Mouse (Mus musculus) kidney, postnatal 0 days (tissue): ENCODE measurements around the gene Majin. TPM values are rescaled to one million over a fixed set of nuclear protein-coding genes. Genes with fewer than 3 reads are reported as not detected.

Source experiments
- ATAC-seq: fragments of 200-750 bp; cut with Nextera tagmentation; replicated peaks from 2 replicates; pipeline ENCODE4 v1.8.0; 2017; ENCODE audit warnings: low read depth, moderate number of reproducible peaks, moderate TSS enrichment, moderate library complexity; ENCODE audit not compliant: low FRiP score
- DNase-seq: peaks from one replicate; pipeline ENCODE4 v3.0.0-alpha.2; 2016; ENCODE audit warnings: low spot score
- H3K27ac ChIP-seq: fragments of 300-500 bp; sonication (generic); 2 replicates; pipeline ENCODE4 v1.5.1; 2014; ENCODE audit warnings: mild to moderate bottlenecking
- H3K27me3 ChIP-seq: fragments of 300-500 bp; sonication (generic); 2 replicates; pipeline ENCODE4 v1.6.1; 2014; ENCODE audit warnings: low read length, mixed read lengths; ENCODE audit not compliant: insufficient read depth
- H3K36me3 ChIP-seq: fragments of 300-500 bp; sonication (generic); 2 replicates; pipeline ENCODE4 v1.6.1; 2014; ENCODE audit warnings: low read length, mixed read lengths; ENCODE audit not compliant: insufficient read depth
- H3K4me1 ChIP-seq: fragments of 300-500 bp; sonication (generic); replicated peaks from 2 replicates; pipeline ENCODE4 v1.6.1; 2014; ENCODE audit warnings: antibody characterized with exemption, low read length, mixed read lengths; ENCODE audit not compliant: insufficient read depth
- H3K4me2 ChIP-seq: fragments of 300-500 bp; sonication (generic); 2 replicates; pipeline ENCODE4 v1.6.1; 2014; ENCODE audit warnings: mild to moderate bottlenecking, low read length, moderate library complexity, mixed read lengths
- H3K4me3 ChIP-seq: fragments of 300-500 bp; sonication (generic); replicated peaks from 2 replicates; pipeline ENCODE4 v1.5.1; 2014; ENCODE audit warnings: low read depth, low read length
- H3K9ac ChIP-seq: fragments of 300-500 bp; sonication (generic); 2 replicates; pipeline ENCODE4 v1.6.1; 2014; ENCODE audit warnings: low read depth, low read length
- H3K9me3 ChIP-seq: fragments of 300-500 bp; sonication (generic); replicated peaks from 2 replicates; pipeline ENCODE4 v1.6.1; 2016; ENCODE audit warnings: low read length, inconsistent platforms, mixed read lengths
- CTCF ChIP-seq: IDR thresholded peaks from 2 replicates; pipeline ENCODE4 v1.5.1; 2016; ENCODE audit warnings: antibody characterized with exemption, low read depth, mild to moderate bottlenecking, moderate library complexity
- WGBS: fragments of 180-500 bp; shearing (Covaris S2); extraction: QIAGEN DNeasy Blood & Tissue Kit; methylation state at CpG from one replicate; pipeline ENCODE4 v1.1.7; 2014; 5-methylcytosine and 5-hydroxymethylcytosine counted together
- polyA plus RNA-seq: library from polyadenylated mRNA; unstranded; fragments of >200 nt; fragmentation: Nextera tagmentation; extraction: Ambion mirVana; gene quantifications from 2 replicates; pipeline ENCODE4 v1.2.1, GENCODE M21; 2015

Majin gene
- polyA plus RNA-seq, 1 experiment from 2014 or later: not detected

- TF ChIP-seq CTCF: no peak
- Histone ChIP-seq H3K4me1 (no peaks in the 10 kb centered on the region), H3K9ac (no peak overlapping the region), H3K27ac (no peak overlapping the region), H3K9me3 (no peaks in the 10 kb centered on the region), H3K4me2 (no peak overlapping the region), H3K4me3 (no peak overlapping the region), H3K27me3 (no peaks in the 10 kb centered on the region), H3K36me3 (no peaks in the 10 kb centered on the region)
- DNase-seq: no peak
- no peak for ATAC-seq
- 80% methylated on average over 8 of the region's 8 CpGs for WGBS
Measured at GRCm38 (mm10) chr19:6171215-6171614, 13.0 kb upstream of the Majin start.

GRCm38 (mm10) chr19:6174771-6175170, 9.4 kb upstream of the Majin start:
- WGBS: 13% methylated on average over 5 of the region's 5 CpGs
- no peak for ATAC-seq

GRCm38 (mm10) chr19:6178775-6179174, 5.4 kb upstream of the Majin start:
- Histone ChIP-seq H3K4me1 (no peaks in the 10 kb centered on the region), H3K4me2 (no peak overlapping the region), H3K4me3 (no peak overlapping the region), H3K9ac (no peak overlapping the region), H3K27ac (no peak overlapping the region), H3K9me3 (no peaks in the 10 kb centered on the region), H3K27me3 (no peaks in the 10 kb centered on the region), H3K36me3 (no peaks in the 10 kb centered on the region)
- 86% methylated on average over 5 of the region's 6 CpGs for WGBS
- no peak for ATAC-seq
- DNase-seq: no peak
- no peak for TF ChIP-seq CTCF

More at GRCm38 (mm10) chr19:6174771-6175170, 9.4 kb upstream of the Majin start:
- Histone ChIP-seq H3K27me3 (no peaks in the 10 kb centered on the region), H3K4me2 (no peak overlapping the region), H3K27ac (no peak overlapping the region), H3K9ac (no peak overlapping the region), H3K9me3 (no peaks in the 10 kb centered on the region), H3K4me3 (no peak overlapping the region), H3K36me3 (no peaks in the 10 kb centered on the region), H3K4me1 (no peaks in the 10 kb centered on the region)
- no peak for TF ChIP-seq CTCF
- DNase-seq: peak; percentile 27

GRCm38 (mm10) chr19:6181629-6182028, 2.6 kb upstream of the Majin start:
- no peak overlapping the region for H3K4me3 ChIP-seq
- H3K9me3 ChIP-seq: no peaks in the 10 kb centered on the region
- DNase-seq (peak; percentile 49), ATAC-seq (no peak)
- TF ChIP-seq CTCF: no peak
- 14% methylated on average over 5 of the region's 5 CpGs for WGBS
- H3K27ac ChIP-seq: no peak overlapping the region
- H3K36me3 ChIP-seq: no peaks in the 10 kb centered on the region
- no peaks in the 10 kb centered on the region for H3K4me1 ChIP-seq
- no peak overlapping the region for H3K9ac ChIP-seq
- no peak overlapping the region for H3K4me2 ChIP-seq
- no peaks in the 10 kb centered on the region for H3K27me3 ChIP-seq

- TF ChIP-seq CTCF: no peak
- Histone ChIP-seq H3K36me3 (no peaks in the 10 kb centered on the region), H3K9me3 (no peaks in the 10 kb centered on the region), H3K4me2 (no peak overlapping the region), H3K4me3 (no peak overlapping the region), H3K27ac (no peak overlapping the region), H3K27me3 (no peaks in the 10 kb centered on the region), H3K4me1 (no peaks in the 10 kb centered on the region), H3K9ac (no peak overlapping the region)
- ATAC-seq (no peak), DNase-seq (no peak)
- 12% methylated on average over 3 of the region's 3 CpGs for WGBS
Measured at GRCm38 (mm10) chr19:6182534-6182933, 1.7 kb upstream of the Majin start.

- no peaks in the 10 kb centered on the region for H3K9me3 ChIP-seq
- no peak overlapping the region for H3K4me3 ChIP-seq
- ATAC-seq (no peak), DNase-seq (no peak)
- H3K27ac ChIP-seq: no peak overlapping the region
- H3K9ac ChIP-seq: no peak overlapping the region
- no peak for TF ChIP-seq CTCF
- no peaks in the 10 kb centered on the region for H3K27me3 ChIP-seq
- 72% methylated on average over 2 of the region's 2 CpGs for WGBS
- no peaks in the 10 kb centered on the region for H3K4me1 ChIP-seq
- no peaks in the 10 kb centered on the region for H3K36me3 ChIP-seq
- H3K4me2 ChIP-seq: no peak overlapping the region
Measured at GRCm38 (mm10) chr19:6204265-6204664, 20.1 kb downstream of the Majin start.

- Histone ChIP-seq H3K36me3 (no peaks in the 10 kb centered on the region), H3K4me3 (no peak overlapping the region), H3K4me2 (no peak overlapping the region), H3K9me3 (no peaks in the 10 kb centered on the region), H3K9ac (no peak overlapping the region), H3K27me3 (no peaks in the 10 kb centered on the region), H3K4me1 (no peaks in the 10 kb centered on the region), H3K27ac (no peak overlapping the region)
- 66% methylated on average over 5 of the region's 5 CpGs for WGBS
- ATAC-seq: no peak
- DNase-seq: no peak
- no peak for TF ChIP-seq CTCF
Measured at GRCm38 (mm10) chr19:6206716-6207115, 22.5 kb downstream of the Majin start.
